Mouse (Mus musculus): ENCODE measurements around the gene Sfmbt1. TPM values are rescaled to one million over a fixed set of nuclear protein-coding genes. Genes with fewer than 3 reads are reported as not detected.

The Sfmbt1 gene
- 17.0 and 18.5 TPM in 2 replicates for polyA plus RNA-seq (2016; fragmentation: Nextera tagmentation; extraction: Ambion mirVana)

GRCm38 (mm10) chr14:30714799-30715617, at the start of gene Sfmbt1:
Sfmbt1 (plus strand) TSS chr14:30714849.
- Histone ChIP-seq H3K4me3 (peak within 1 kb of the TSS; percentile 90), H3K4me1 (peaks cover 17% of the 10 kb centered on the region), H3K27ac (replicated peaks) (peak within 1 kb of the TSS; percentile 94), H3K9me3 (no peaks in the 10 kb centered on the region), H3K36me3 (replicated peaks) (no peaks in the 10 kb centered on the region), H3K27me3 (replicated peaks; ENCODE audit: low read depth, poor library complexity, severe bottlenecking) (peaks cover 23% of the 10 kb centered on the region)
- DNase-seq (ENCODE audit: low spot score) = peak; percentile 72
- WGBS = 2% methylated on average over 87 of the region's 87 CpGs

DNA sequence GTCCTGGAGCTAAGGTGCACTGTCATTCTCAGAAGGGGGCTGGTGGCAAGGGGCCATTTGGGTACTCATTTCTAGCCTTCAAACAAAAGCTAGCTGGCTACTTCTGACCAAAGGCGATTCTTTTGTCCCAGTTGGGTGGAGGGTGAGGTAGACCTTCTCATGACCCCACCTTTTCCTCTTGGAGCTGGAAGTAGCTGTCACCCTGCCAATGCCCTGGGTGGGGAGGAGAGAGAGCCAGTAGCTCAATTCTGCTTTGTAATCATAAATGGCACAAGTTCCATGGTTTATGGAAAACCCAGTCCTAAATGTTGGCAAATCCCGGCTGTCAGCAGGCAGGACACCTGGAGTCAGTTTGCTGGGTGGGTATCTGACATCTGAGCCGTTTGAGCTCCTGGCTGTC, 48.6 kb upstream of the Sfmbt1 start:
- H3K4me3 ChIP-seq = no peak overlapping the region
- no peak for DNase-seq (ENCODE audit: low spot score)
- no peaks in the 10 kb centered on the region for H3K4me1 ChIP-seq
- 80% methylated on average over 3 of the region's 3 CpGs for WGBS
- H3K27me3 ChIP-seq (replicated peaks; ENCODE audit: low read depth, poor library complexity, severe bottlenecking) = no peaks in the 10 kb centered on the region
- H3K27ac ChIP-seq (replicated peaks) = no peak overlapping the region
- no peaks in the 10 kb centered on the region for H3K9me3 ChIP-seq
- H3K36me3 ChIP-seq (replicated peaks) = peaks cover 96% of the 10 kb centered on the region

DNA sequence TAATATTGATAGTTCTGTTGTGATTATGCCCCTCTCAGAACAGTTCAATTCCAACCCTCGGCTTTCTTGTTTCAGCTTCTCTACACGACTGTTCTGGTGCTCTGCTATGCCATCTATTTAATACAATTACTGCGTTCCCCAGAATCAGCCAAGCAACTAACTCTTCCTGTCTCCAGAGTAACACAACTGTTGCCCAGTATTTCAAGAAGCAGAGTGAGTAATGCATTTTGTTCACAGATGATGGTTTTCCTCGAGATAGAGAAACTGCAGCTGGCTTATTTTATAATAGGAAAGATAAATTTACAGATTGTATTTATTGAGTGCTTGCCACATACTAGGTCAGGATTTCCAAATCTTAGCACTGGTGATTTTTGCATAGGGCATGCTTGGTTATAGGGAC, 48.0 kb upstream of the Sfmbt1 start:
- no peak for DNase-seq (ENCODE audit: low spot score)
- Histone ChIP-seq H3K27ac (replicated peaks) (no peak overlapping the region), H3K4me1 (no peaks in the 10 kb centered on the region), H3K36me3 (replicated peaks) (peaks cover 95% of the 10 kb centered on the region), H3K9me3 (no peaks in the 10 kb centered on the region), H3K4me3 (no peak overlapping the region), H3K27me3 (replicated peaks; ENCODE audit: low read depth, poor library complexity, severe bottlenecking) (no peaks in the 10 kb centered on the region)
- 87% methylated on average over 4 of the region's 4 CpGs for WGBS

DNA sequence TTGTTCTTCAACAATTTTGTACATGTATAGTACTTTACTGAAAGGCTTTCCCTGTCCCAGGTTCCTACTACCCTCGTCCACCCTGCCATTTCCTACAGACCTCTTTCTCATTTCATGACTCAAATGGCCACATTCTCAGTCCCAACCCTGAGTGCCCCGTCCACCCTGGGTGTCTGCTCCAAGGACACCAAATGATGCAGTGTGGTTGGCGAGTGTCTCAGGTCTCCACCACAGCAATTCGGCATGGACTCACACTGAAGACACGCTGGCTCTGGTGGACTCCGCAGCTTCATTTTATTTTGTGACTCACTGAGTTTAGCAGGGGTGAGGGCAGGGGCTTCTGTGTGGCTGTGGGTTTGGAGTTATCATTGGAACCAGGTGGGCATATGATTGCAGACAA, 44.5 kb upstream of the Sfmbt1 start:
- no peaks in the 10 kb centered on the region for H3K4me1 ChIP-seq
- no peak overlapping the region for H3K4me3 ChIP-seq
- no peaks in the 10 kb centered on the region for H3K9me3 ChIP-seq
- no peaks in the 10 kb centered on the region for H3K27me3 ChIP-seq (replicated peaks; ENCODE audit: low read depth, poor library complexity, severe bottlenecking)
- whole genome bisulfite sequencing = 90% methylated on average over 6 of the region's 6 CpGs
- peaks cover 90% of the 10 kb centered on the region for H3K36me3 ChIP-seq (replicated peaks)
- no peak overlapping the region for H3K27ac ChIP-seq (replicated peaks)
- no peak for DNase-seq (ENCODE audit: low spot score)

GRCm38 (mm10) chr14:30671095-30671985, 43.3 kb upstream of the Sfmbt1 start:
- 78% methylated on average over 15 of the region's 15 CpGs for WGBS
- H3K27ac ChIP-seq (replicated peaks) = no peak overlapping the region
- H3K4me3 ChIP-seq = no peak overlapping the region
- H3K4me1 ChIP-seq = no peaks in the 10 kb centered on the region
- no peaks in the 10 kb centered on the region for H3K9me3 ChIP-seq
- DNase-seq (ENCODE audit: low spot score) = no peak
- no peaks in the 10 kb centered on the region for H3K27me3 ChIP-seq (replicated peaks; ENCODE audit: low read depth, poor library complexity, severe bottlenecking)
- H3K36me3 ChIP-seq (replicated peaks) = peaks cover 88% of the 10 kb centered on the region

DNA sequence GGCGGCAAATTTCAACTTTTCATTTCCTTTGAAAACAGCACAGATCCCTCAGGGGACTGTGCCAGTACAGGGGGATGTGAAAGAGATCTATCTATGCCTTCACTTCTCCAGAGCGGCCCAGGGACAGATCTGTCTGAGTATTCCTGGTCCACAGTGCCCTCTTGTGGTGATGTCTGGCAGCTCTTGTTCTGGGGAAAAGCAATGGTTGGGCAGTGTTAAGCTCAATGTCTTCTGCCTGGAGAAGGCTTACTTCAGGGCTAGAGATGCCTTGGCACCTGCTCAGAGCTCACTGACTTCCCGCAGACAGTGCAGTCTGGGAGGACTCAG, 42.7 kb upstream of the Sfmbt1 start:
- Histone ChIP-seq H3K27me3 (replicated peaks; ENCODE audit: low read depth, poor library complexity, severe bottlenecking) (no peaks in the 10 kb centered on the region), H3K4me1 (no peaks in the 10 kb centered on the region), H3K9me3 (no peaks in the 10 kb centered on the region), H3K36me3 (replicated peaks) (peaks cover 88% of the 10 kb centered on the region), H3K4me3 (no peak overlapping the region), H3K27ac (replicated peaks) (no peak overlapping the region)
- peak; percentile 86 for DNase-seq (ENCODE audit: low spot score)
- 11% methylated on average over 3 of the region's 3 CpGs for WGBS

GRCm38 (mm10) chr14:30674947-30675346, 39.7 kb upstream of the Sfmbt1 start:
- no peak for DNase-seq (ENCODE audit: low spot score)
- H3K4me1 ChIP-seq = no peaks in the 10 kb centered on the region
- H3K36me3 ChIP-seq (replicated peaks) = peaks cover 88% of the 10 kb centered on the region
- no peaks in the 10 kb centered on the region for H3K9me3 ChIP-seq
- H3K27me3 ChIP-seq (replicated peaks; ENCODE audit: low read depth, poor library complexity, severe bottlenecking) = no peaks in the 10 kb centered on the region
- H3K27ac ChIP-seq (replicated peaks) = no peak overlapping the region
- WGBS = 76% methylated on average over 6 of the region's 6 CpGs
- no peak overlapping the region for H3K4me3 ChIP-seq

GRCm38 (mm10) chr14:30682131-30682530, 32.5 kb upstream of the Sfmbt1 start:
- no peak for DNase-seq (ENCODE audit: low spot score)
- no peak overlapping the region for H3K27ac ChIP-seq (replicated peaks)
- H3K9me3 ChIP-seq = no peaks in the 10 kb centered on the region
- no peak overlapping the region for H3K4me3 ChIP-seq
- no peaks in the 10 kb centered on the region for H3K4me1 ChIP-seq
- peaks cover 95% of the 10 kb centered on the region for H3K36me3 ChIP-seq (replicated peaks)
- 90% methylated on average over 3 of the region's 3 CpGs for WGBS
- H3K27me3 ChIP-seq (replicated peaks; ENCODE audit: low read depth, poor library complexity, severe bottlenecking) = no peaks in the 10 kb centered on the region

GRCm38 (mm10) chr14:30690685-30691084, 24.0 kb upstream of the Sfmbt1 start:
- Histone ChIP-seq H3K27me3 (replicated peaks; ENCODE audit: low read depth, poor library complexity, severe bottlenecking) (no peaks in the 10 kb centered on the region), H3K4me3 (no peak overlapping the region), H3K9me3 (no peaks in the 10 kb centered on the region), H3K27ac (replicated peaks) (no peak overlapping the region), H3K36me3 (replicated peaks) (peaks cover 61% of the 10 kb centered on the region), H3K4me1 (no peaks in the 10 kb centered on the region)
- WGBS = 97% methylated on average over 3 of the region's 3 CpGs
- DNase-seq (ENCODE audit: low spot score) = no peak

- peaks cover 1% of the 10 kb centered on the region for H3K4me1 ChIP-seq
- no peak overlapping the region for H3K4me3 ChIP-seq
- DNase-seq (ENCODE audit: low spot score) = no peak
- H3K9me3 ChIP-seq = no peaks in the 10 kb centered on the region
- H3K27me3 ChIP-seq (replicated peaks; ENCODE audit: low read depth, poor library complexity, severe bottlenecking) = no peaks in the 10 kb centered on the region
- 88% methylated on average over 6 of the region's 6 CpGs for WGBS
- H3K27ac ChIP-seq (replicated peaks) = no peak overlapping the region
- H3K36me3 ChIP-seq (replicated peaks) = peaks cover 45% of the 10 kb centered on the region
Measured at GRCm38 (mm10) chr14:30692439-30692838, 22.2 kb upstream of the Sfmbt1 start.

GRCm38 (mm10) chr14:30694786-30695185, 19.9 kb upstream of the Sfmbt1 start:
- WGBS = 90% methylated on average over 2 of the region's 2 CpGs
- no peak for DNase-seq (ENCODE audit: low spot score)
- peaks cover 15% of the 10 kb centered on the region for H3K4me1 ChIP-seq
- peaks cover 32% of the 10 kb centered on the region for H3K36me3 ChIP-seq (replicated peaks)
- H3K27ac ChIP-seq (replicated peaks) = no peak overlapping the region
- no peak overlapping the region for H3K4me3 ChIP-seq
- no peaks in the 10 kb centered on the region for H3K27me3 ChIP-seq (replicated peaks; ENCODE audit: low read depth, poor library complexity, severe bottlenecking)
- no peaks in the 10 kb centered on the region for H3K9me3 ChIP-seq

- H3K4me3 ChIP-seq = no peak overlapping the region
- DNase-seq (ENCODE audit: low spot score) = no peak
- no peak overlapping the region for H3K27ac ChIP-seq (replicated peaks)
- H3K4me1 ChIP-seq = peaks cover 16% of the 10 kb centered on the region
- H3K36me3 ChIP-seq (replicated peaks) = peaks cover 23% of the 10 kb centered on the region
- no peaks in the 10 kb centered on the region for H3K9me3 ChIP-seq
- H3K27me3 ChIP-seq (replicated peaks; ENCODE audit: low read depth, poor library complexity, severe bottlenecking) = no peaks in the 10 kb centered on the region
- WGBS = 82% methylated on average over 4 of the region's 4 CpGs
Measured at GRCm38 (mm10) chr14:30695609-30696008, 19.0 kb upstream of the Sfmbt1 start.

Data from embryonic facial prominence, embryonic 10.5 days (tissue).